17 mouse cellular contexts compared by ENCODE assay signal in genomic region chr11:97953179-97953938, GRCm38 (mm10). TPM values are rescaled to one million over a fixed set of nuclear protein-coding genes. Genes with fewer than 3 reads are reported as not detected.
"Had no signal": no experiment of that assay in that cellular context is flagged by ENCODE, and none has a peak within 500 bp of the region (broad histone marks: within the 10 kb centered on the region; RNA-seq: fewer than 3 reads in every experiment).

No protein-coding gene starts in this region.

- H3K36me3 ChIP-seq: limb, embryonic 12.5 days; limb, embryonic 15.5 days; stomach, embryonic 15.5 days had no signal

- ATAC-seq: intestine, postnatal 0 days; liver, postnatal 0 days; lung, postnatal 0 days had no signal

- H3K9me3 ChIP-seq: limb, embryonic 12.5 days; limb, embryonic 15.5 days; stomach, embryonic 15.5 days had no signal

- H3K4me3 ChIP-seq: limb, embryonic 12.5 days; limb, embryonic 15.5 days; stomach, embryonic 15.5 days had no signal

- DNase-seq: kidney, adult 2 months; kidney, postnatal 36 days; left cerebral cortex, postnatal 4 days; liver, postnatal 0 days; lung, embryonic 14.5 days; midbrain, embryonic 14.5 days; thymus, postnatal 25 days had no signal

- H3K4me2 ChIP-seq: limb, embryonic 12.5 days; limb, embryonic 15.5 days; liver, embryonic 11.5 days; stomach, embryonic 15.5 days had no signal

- H3K9ac ChIP-seq: limb, embryonic 12.5 days; limb, embryonic 15.5 days; liver, embryonic 14.5 days; liver, postnatal 0 days; lung, embryonic 14.5 days; stomach, embryonic 15.5 days had no signal

- H3K27me3 ChIP-seq: limb, embryonic 12.5 days; limb, embryonic 15.5 days; stomach, embryonic 15.5 days had no signal

- H3K4me1 ChIP-seq: limb, embryonic 12.5 days; stomach, embryonic 15.5 days had no signal

- H3K27ac ChIP-seq: kidney, postnatal 0 days; limb, embryonic 12.5 days; limb, embryonic 15.5 days; liver, embryonic 14.5 days; macrophage; stomach, embryonic 15.5 days had no signal

RNA-seq across cellular contexts. Expression of gene Plxdc1, which starts 32.9 kb away (rescaled TPM):
- polyA plus RNA-seq: limb, embryonic 12.5 days; neural tube, embryonic 11.5 days had no signal
